Mouse (Mus musculus) liver, adult 2 months (tissue): ENCODE data around the gene Lias. TPM values are rescaled to one million over a fixed set of nuclear protein-coding genes. Genes with fewer than 3 reads are reported as not detected.
A peak's percentile ranks its signal among the peaks of the same experiment; 100 is the strongest.

Experiments
- DNase-seq: peaks from one replicate; pipeline ENCODE4 v3.0.0-alpha.2; 2011; ENCODE audit warnings: low read depth, low spot score; ENCODE audit errors: extremely low read depth
- H3K27ac ChIP-seq: fragments of 200-500 bp; replicated peaks from 2 replicates; pipeline ENCODE4 v1.5.1; 2012; ENCODE audit warnings: low read depth, mild to moderate bottlenecking, control low read depth, inconsistent platforms, low read length; ENCODE audit not compliant: insufficient read depth
- H3K27me3 ChIP-seq: fragments of 200-500 bp; 2 replicates; pipeline ENCODE4 v1.6.1; 2012; ENCODE audit warnings: mild to moderate bottlenecking, moderate library complexity, low read length, inconsistent platforms; ENCODE audit not compliant: control insufficient read depth, insufficient read depth
- H3K36me3 ChIP-seq: fragments of 200-500 bp; 2 replicates; pipeline ENCODE4 v1.6.1; 2012; ENCODE audit warnings: low read length, inconsistent platforms; ENCODE audit not compliant: control insufficient read depth, insufficient read depth
- H3K4me1 ChIP-seq: fragments of 200-500 bp; 2 replicates; pipeline ENCODE4 v1.6.1; 2011; ENCODE audit warnings: low read length; ENCODE audit not compliant: control insufficient read depth, insufficient read depth
- H3K4me3 ChIP-seq: fragments of 200-500 bp; 2 replicates; pipeline ENCODE4 v1.5.1; 2011; ENCODE audit warnings: low read depth, mild to moderate bottlenecking, control low read depth, low read length, moderate library complexity; ENCODE audit not compliant: insufficient read depth
- H3K79me2 ChIP-seq: fragments of 200-500 bp; 2 replicates; pipeline ENCODE4 v1.6.1; 2012; ENCODE audit warnings: inconsistent platforms, mild to moderate bottlenecking, low read length, moderate library complexity; ENCODE audit not compliant: control insufficient read depth, insufficient read depth
- H3K9ac ChIP-seq: fragments of 200-500 bp; 2 replicates; pipeline ENCODE4 v1.6.1; 2012; ENCODE audit warnings: low read depth, mild to moderate bottlenecking, control low read depth, inconsistent platforms, low read length
- CTCF ChIP-seq: fragments of 200-500 bp; IDR thresholded peaks from 2 replicates; pipeline ENCODE4 v1.5.1; 2011; ENCODE audit warnings: low read depth, low read length, control low read depth
- POLR2A ChIP-seq: fragments of 200-500 bp; IDR thresholded peaks from 2 replicates; pipeline ENCODE4 v1.6.1; 2011; ENCODE audit warnings: low read length, control low read depth; ENCODE audit not compliant: insufficient read depth; ENCODE audit errors: extremely low read depth
- WGBS: fragments of 180-500 bp; shearing (Covaris S2); methylation state at CpG from one replicate; pipeline ENCODE4 v1.1.7; 2018; 5-methylcytosine and 5-hydroxymethylcytosine counted together
- polyA plus RNA-seq: library from polyadenylated mRNA; depleted of rRNA; stranded (reverse); fragments of >200 nt; gene quantifications from 2 replicates; pipeline ENCODE4 v1.2.3, GENCODE M21; 2012
- total RNA-seq: library from RNA; depleted of rRNA; stranded (reverse); fragments of >200 nt; gene quantifications from 2 replicates; pipeline ENCODE4 v1.2.3, GENCODE M21; 2014

The Lias gene
- total and polyA plus RNA-seq, 2 experiments = 11.1 to 30.8 TPM

DNA sequence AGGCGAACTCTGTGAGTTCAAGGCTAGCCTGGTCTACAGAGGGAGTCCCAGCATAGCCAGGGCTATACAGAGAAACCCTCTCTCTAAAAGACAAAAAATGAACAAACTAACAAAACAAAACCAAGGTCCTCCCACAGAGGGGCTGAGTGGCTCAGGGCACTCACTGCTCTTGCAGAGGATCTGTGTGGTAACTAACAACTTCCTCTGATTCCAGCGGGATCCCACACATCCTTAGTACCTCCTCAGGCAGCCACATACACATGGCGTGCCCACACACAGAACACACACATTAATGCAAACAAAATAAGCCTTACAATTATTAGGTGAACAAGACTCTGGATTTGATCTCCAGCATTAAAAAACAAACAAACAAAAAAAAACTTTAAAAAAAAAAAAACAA lies 33.5 kb upstream of the Lias start:
- TF ChIP-seq POLR2A (no peak), CTCF (no peak)
- WGBS = 88% methylated on average over 3 of the region's 3 CpGs

DNA sequence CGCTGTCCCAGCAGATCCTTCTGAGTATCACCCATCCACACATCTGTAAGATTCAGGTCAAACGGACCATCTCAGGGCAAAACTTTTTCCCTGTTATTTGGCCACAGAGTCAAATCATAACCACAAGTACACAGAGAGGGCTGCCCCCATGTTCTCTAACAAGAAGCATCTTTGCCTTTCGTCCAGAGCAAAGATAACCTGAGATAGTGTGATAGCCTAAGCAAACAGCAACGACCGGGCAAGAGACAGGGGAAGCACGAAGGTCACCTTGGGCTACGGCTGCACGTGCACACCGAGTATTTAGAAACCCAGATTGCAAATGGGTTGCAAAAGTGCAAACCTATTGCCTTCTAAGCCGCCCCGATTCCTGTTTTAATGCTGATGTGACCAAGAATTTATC lies 23.5 kb upstream of the Lias start:
- H3K27ac ChIP-seq = no peak overlapping the region
- TF ChIP-seq CTCF (no peak), POLR2A (no peak)
- no peaks in the 10 kb centered on the region for H3K27me3 ChIP-seq
- 19% methylated on average over 11 of the region's 11 CpGs for WGBS
- H3K4me3 ChIP-seq = no peak overlapping the region
- peaks cover 16% of the 10 kb centered on the region for H3K4me1 ChIP-seq
- peaks cover 25% of the 10 kb centered on the region; the same call in 1 of the 2 replicates for H3K79me2 ChIP-seq
- no peaks in the 10 kb centered on the region for H3K36me3 ChIP-seq
- DNase-seq = peak; percentile 91
- H3K9ac ChIP-seq = no peak overlapping the region

More for the DNA sequence above, 33.5 kb upstream of the Lias start:
- no peak overlapping the region for H3K27ac ChIP-seq
- H3K4me1 ChIP-seq = peaks cover 12% of the 10 kb centered on the region
- H3K4me3 ChIP-seq = no peak overlapping the region
- H3K27me3 ChIP-seq = no peaks in the 10 kb centered on the region
- no peaks in the 10 kb centered on the region for H3K36me3 ChIP-seq
- no peak for DNase-seq
- H3K79me2 ChIP-seq = peaks cover 12% of the 10 kb centered on the region; the same call in 1 of the 2 replicates
- H3K9ac ChIP-seq = no peak overlapping the region

DNA sequence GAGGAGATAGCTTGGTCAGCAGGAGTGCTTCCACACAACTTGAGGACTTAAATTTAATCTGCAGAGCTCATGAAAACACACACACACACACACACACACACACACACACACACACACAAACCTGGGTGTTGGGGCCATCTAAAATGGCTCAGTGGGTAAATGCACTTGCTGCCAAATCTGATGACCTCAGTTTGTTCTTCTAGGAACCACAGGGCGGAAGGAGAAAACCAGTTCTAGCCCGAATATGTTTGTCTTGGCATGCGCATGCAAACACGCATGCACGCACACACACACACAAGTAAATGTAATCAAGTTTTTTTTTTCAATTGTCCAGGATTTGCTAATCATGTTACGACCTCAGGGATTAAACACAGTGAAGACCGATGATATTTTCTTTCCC lies 19.7 kb upstream of the Lias start:
- Histone ChIP-seq H3K4me1 (peaks cover 11% of the 10 kb centered on the region), H3K27ac (no peak overlapping the region), H3K79me2 (peaks cover 17% of the 10 kb centered on the region; the same call in 1 of the 2 replicates), H3K4me3 (no peak overlapping the region), H3K36me3 (no peaks in the 10 kb centered on the region), H3K27me3 (no peaks in the 10 kb centered on the region), H3K9ac (no peak overlapping the region)
- DNase-seq = peak; percentile 85
- 30% methylated on average over 7 of the region's 7 CpGs for WGBS
- TF ChIP-seq POLR2A = no peak
- TF ChIP-seq CTCF = no peak

DNA sequence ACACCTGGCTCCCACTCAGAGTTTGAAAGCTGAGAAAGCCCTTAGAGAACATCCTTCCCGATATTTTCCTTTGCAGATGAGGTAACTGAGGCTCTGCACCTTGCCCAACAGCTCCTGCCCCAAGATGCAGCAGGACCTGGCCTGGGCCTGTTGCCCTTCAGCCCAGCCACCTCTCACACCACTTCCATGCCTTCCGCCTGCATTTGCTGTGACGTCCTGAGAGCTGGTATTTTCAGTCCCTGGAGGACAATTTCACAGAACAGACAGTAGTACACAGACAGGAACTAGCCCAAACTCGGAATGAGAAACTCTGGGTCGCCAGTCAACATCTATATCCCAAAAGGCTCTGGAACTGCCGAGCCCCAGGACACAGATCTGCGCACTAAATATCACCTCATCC lies 16.6 kb upstream of the Lias start:
- H3K79me2 ChIP-seq = peaks cover 9% of the 10 kb centered on the region; the same call in 1 of the 2 replicates
- H3K4me3 ChIP-seq = no peak overlapping the region
- H3K9ac ChIP-seq = no peak overlapping the region
- WGBS = 86% methylated on average over 7 of the region's 7 CpGs
- peaks cover 5% of the 10 kb centered on the region for H3K4me1 ChIP-seq
- H3K27me3 ChIP-seq = no peaks in the 10 kb centered on the region
- H3K36me3 ChIP-seq = no peaks in the 10 kb centered on the region
- no peak for DNase-seq
- H3K27ac ChIP-seq = no peak overlapping the region
- no peak for TF ChIP-seq POLR2A
- no peak for TF ChIP-seq CTCF

DNA sequence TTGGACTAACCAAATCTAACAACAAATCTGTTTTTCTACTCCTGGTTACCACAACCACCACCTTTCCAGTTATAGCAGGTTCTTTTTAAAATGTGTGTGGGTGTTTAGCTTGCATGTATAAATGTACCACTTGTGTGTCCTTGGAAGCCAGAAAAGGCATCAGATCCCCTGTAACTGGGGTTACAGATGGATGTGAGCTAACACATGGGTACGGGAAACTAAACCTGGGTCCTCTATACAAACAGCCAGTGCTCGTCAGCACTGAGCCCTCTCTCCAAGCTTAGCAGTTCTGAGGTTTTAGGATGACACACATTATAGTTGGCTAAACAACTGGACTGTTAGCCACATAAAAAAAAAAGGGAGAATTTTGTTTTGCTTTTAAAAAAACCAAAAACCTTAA lies 5.6 kb upstream of the Lias start:
- no peak for TF ChIP-seq POLR2A
- TF ChIP-seq CTCF = no peak
- Histone ChIP-seq H3K36me3 (peaks cover 34% of the 10 kb centered on the region), H3K4me3 (no peak overlapping the region), H3K27ac (no peak overlapping the region), H3K9ac (no peak overlapping the region), H3K27me3 (no peaks in the 10 kb centered on the region), H3K4me1 (peaks cover 8% of the 10 kb centered on the region), H3K79me2 (peaks cover 3% of the 10 kb centered on the region; the same call in 1 of the 2 replicates)
- DNase-seq = no peak
- 87% methylated on average over 2 of the region's 2 CpGs for WGBS

DNA sequence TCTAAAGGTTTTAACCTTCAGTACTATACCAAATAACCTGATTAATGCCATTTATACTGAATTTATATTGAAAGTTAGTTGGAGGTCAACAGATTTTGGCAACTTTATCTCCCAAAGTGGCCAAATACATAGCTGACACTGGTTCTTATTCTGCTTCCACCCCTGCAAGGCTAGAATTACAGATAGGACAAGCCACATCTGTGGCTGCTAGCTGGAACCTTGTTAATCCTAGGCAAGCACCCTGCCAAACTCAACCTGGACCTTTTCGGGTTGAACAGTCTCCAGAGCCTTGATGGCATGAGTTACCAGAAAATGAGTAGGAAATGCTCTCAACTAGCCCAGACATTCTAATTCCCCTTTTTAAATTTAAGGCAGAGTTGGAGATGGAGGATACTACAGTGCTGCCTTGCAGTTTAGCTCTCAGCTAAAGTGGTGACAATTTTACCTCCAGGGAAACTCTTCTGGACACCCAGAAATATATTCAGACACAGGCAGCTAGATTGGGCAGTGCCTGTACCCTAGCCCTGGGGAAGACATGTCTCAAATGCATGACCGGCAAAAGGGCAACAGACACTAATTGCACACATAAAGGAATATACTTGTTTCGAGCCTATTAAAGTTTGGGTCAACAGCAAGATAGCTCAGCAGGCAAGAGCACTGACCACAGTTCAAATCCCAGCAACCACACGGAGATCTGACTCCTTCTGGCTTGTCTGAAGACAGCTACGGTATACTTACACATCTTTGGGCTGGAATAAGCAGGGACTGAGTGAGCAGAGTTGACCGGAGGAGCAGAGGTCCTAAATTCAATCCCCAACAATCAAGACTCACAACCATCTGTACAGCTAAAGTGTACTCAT lies 4.1 kb upstream of the Lias start:
- no peak overlapping the region for H3K9ac ChIP-seq
- peaks cover 8% of the 10 kb centered on the region for H3K4me1 ChIP-seq
- no peak overlapping the region for H3K27ac ChIP-seq
- no peak for TF ChIP-seq CTCF
- no peak for TF ChIP-seq POLR2A
- H3K27me3 ChIP-seq = no peaks in the 10 kb centered on the region
- H3K79me2 ChIP-seq = peaks cover 7% of the 10 kb centered on the region; the same call in 1 of the 2 replicates
- no peak for DNase-seq
- no peak overlapping the region for H3K4me3 ChIP-seq
- 64% methylated on average over 6 of the region's 6 CpGs for WGBS
- H3K36me3 ChIP-seq = peaks cover 34% of the 10 kb centered on the region
